Mouse (Mus musculus): ENCODE results near the gene Acsl5.

- TF ChIP-seq EP300 (IDR thresholded peaks at IDR 0.05; ENCODE audit: insufficient read depth, low read depth, low read length) (no peak), CTCF (IDR thresholded peaks at IDR 0.05) (no peak)
Measured at GRCm38 (mm10) chr19:55313649-55314048, 61.9 kb downstream of the Acsl5 start.

Data from heart, adult 2 months (tissue).